9 mouse cellular contexts compared by ENCODE assay signal in the genomic region with DNA sequence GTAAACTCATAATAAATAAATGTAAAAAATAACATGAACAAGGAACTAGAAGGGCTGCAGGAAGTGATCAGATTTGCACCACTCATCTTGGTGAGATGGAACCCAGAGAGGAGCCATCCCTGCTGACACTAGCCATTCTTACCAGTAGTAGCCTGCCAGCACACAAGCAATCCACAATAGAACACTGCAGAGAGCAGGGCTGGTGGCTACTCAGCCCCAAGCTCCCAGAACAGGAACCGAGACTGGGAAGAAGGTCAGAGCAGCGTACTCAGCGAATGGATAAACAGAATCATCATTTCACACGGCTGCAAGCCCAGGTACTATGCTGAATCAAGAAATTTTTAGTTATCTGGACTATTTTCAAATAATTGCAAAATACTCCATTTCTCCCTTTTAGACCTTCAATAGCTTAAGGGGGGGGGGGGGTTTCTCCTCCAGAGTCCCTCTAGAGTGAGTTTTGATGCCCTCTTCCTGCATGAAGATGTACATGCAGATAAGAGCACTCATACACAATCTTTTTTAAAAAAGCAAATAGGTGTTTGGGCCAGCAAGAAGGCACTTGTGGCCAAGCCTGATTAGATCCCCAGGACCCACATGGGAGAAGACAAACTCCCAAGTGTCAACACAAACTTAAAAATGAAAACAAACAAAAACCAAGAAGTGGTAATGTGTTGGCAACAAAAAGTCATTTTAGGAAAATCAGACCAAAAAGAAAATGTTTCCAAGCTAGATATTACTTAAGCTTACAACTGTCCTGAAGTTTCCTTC. TPM values are rescaled to one million over a fixed set of nuclear protein-coding genes. Genes with fewer than 3 reads are reported as not detected.
DNase-seq lines count a peak whose midpoint lies in the region; ATAC-seq and TF ChIP-seq lines count a peak whose summit lies in the region.
"Had no signal": no experiment of that assay in that cellular context is flagged by ENCODE, and none has a peak within 500 bp of the region (broad histone marks: within the 10 kb centered on the region; RNA-seq: fewer than 3 reads in every experiment).

No protein-coding gene starts in this region.

- peak overlapping the region; percentile 66 for H3K4me3 ChIP-seq in G1E (ENCODE audit: low read depth, low read length)
- H3K4me3 ChIP-seq in left cerebral cortex, adult 2 months = no peak overlapping the region

- no peaks in the 10 kb centered on the region for H3K27me3 ChIP-seq in G1E (ENCODE audit: insufficient read depth, low read length)

- intact Hi-C loops in left cerebral cortex, adult 2 months (cut with DNase I) = no loop called here
- intact Hi-C loops in left cerebral cortex, postnatal 4 days (cut with DNase I) = no loop called here

- no peak for TF ChIP-seq CTCF in G1E (IDR thresholded peaks at IDR 0.05; ENCODE audit: low read depth, low read length)
- TF ChIP-seq CTCF in left cerebral cortex, adult 2 months (IDR thresholded peaks at IDR 0.05) = no peak

- no peak for ATAC-seq in G1E (ENCODE audit: extremely low read depth, insufficient number of reproducible peaks, low FRiP score, poor library complexity, severe bottlenecking)
- peak; percentile 44 for ATAC-seq in granulocyte monocyte progenitor cell, adult 5-6 weeks (replicated peaks; ENCODE audit: poor library complexity, severe bottlenecking)
- ATAC-seq in megakaryocyte, adult 5-6 weeks (ENCODE audit: poor library complexity, severe bottlenecking) = peak; percentile 26

- peak; percentile 29 for DNase-seq in layer of hippocampus, adult 9-10 months (ENCODE audit: low spot score)
- no peak for DNase-seq in layer of hippocampus, adult 8-10 months (ENCODE audit: low spot score in 2 of 2)
- DNase-seq in G1E (ENCODE audit: low spot score) = no peak
- no peak for DNase-seq in left cerebral cortex, adult 2 months (ENCODE audit: extremely low spot score in 1 of 2, low spot score in 2 of 2)
- no peak for DNase-seq in left cerebral cortex, postnatal 4 days
- DNase-seq: cerebellum, adult 18-20 months; midbrain, embryonic 14.5 days had no signal

- H3K4me1 ChIP-seq in G1E (ENCODE audit: insufficient read depth, low read depth, low read length) = peaks cover 61% of the 10 kb centered on the region

- H3K36me3 ChIP-seq in G1E (replicated peaks) = peaks cover 57% of the 10 kb centered on the region

- no peak overlapping the region for H3K27ac ChIP-seq in left cerebral cortex, adult 2 months

- no peaks in the 10 kb centered on the region for H3K9me3 ChIP-seq in G1E (replicated peaks)

RNA-seq across cellular contexts. Expression of a gene that starts 4.4 kb away (rescaled TPM):
- 1 to 10 TPM; 4.7 to 6.8 (median 5.5) TPM for total RNA-seq in layer of hippocampus, adult 8-10 months (2022)
- total RNA-seq in G1E (2014; fragmentation: Nextera tagmentation) (18.2 and 19.3 TPM in 2 replicates), G1E (2017) (17.1 and 18.5 TPM in 2 replicates)
- 1.5 and 1.8 TPM in 2 replicates for polyA plus RNA-seq in G1E (2012)
- 19.6 and 23.4 TPM in 2 replicates for total RNA-seq in granulocyte monocyte progenitor cell, adult 5-6 weeks (2014; fragmentation: Nextera tagmentation)
- 25.4 and 29.9 TPM in 2 replicates for total RNA-seq in granulocyte monocyte progenitor cell, adult 5-6 weeks (2017)
- total RNA-seq in megakaryocyte, adult 5-6 weeks (2015) = 6.8 and 9.4 TPM in 2 replicates
- 12.8 and 13.2 TPM in 2 replicates for total RNA-seq in megakaryocyte, adult 5-6 weeks (2017)
- 1 to 10 TPM; 5.4 to 5.7 TPM for total RNA-seq in left cerebral cortex, adult 2 months (2021)
- 1 to 10 TPM; 3.9 to 4.8 TPM for total RNA-seq in left cerebral cortex, postnatal 4 days (2021)

RNA-seq across cellular contexts. Expression of a gene that starts 4.6 kb away (rescaled TPM):
- 10 to 100 TPM; 70.8 to 85.4 (median 76.0) TPM for total RNA-seq in layer of hippocampus, adult 8-10 months (2022)
- total RNA-seq in G1E (2014; fragmentation: Nextera tagmentation) (179 and 201 TPM in 2 replicates), G1E (2017) (185 and 197 TPM in 2 replicates)
- polyA plus RNA-seq in G1E (2012) = 21.4 and 25.5 TPM in 2 replicates
- 226 and 255 TPM in 2 replicates for total RNA-seq in granulocyte monocyte progenitor cell, adult 5-6 weeks (2014; fragmentation: Nextera tagmentation)
- total RNA-seq in granulocyte monocyte progenitor cell, adult 5-6 weeks (2017) = 248 and 283 TPM in 2 replicates
- total RNA-seq in megakaryocyte, adult 5-6 weeks (2015) = 145 and 164 TPM in 2 replicates
- 178 and 195 TPM in 2 replicates for total RNA-seq in megakaryocyte, adult 5-6 weeks (2017)
- 10 to 100 TPM; 77.4 to 87.4 TPM for total RNA-seq in left cerebral cortex, adult 2 months (2021)
- 10 to 100 TPM; 60.5 to 65.0 TPM for total RNA-seq in left cerebral cortex, postnatal 4 days (2021)
